Mouse (Mus musculus) ovary, postnatal 10 days (tissue): ENCODE data around the gene Rasgef1b.

Source experiments
- DNase-seq: peaks from one replicate; pipeline ENCODE4 v3.0.0; 2022; ENCODE audit warnings: low spot score

Gene Rasgef1b

DNA sequence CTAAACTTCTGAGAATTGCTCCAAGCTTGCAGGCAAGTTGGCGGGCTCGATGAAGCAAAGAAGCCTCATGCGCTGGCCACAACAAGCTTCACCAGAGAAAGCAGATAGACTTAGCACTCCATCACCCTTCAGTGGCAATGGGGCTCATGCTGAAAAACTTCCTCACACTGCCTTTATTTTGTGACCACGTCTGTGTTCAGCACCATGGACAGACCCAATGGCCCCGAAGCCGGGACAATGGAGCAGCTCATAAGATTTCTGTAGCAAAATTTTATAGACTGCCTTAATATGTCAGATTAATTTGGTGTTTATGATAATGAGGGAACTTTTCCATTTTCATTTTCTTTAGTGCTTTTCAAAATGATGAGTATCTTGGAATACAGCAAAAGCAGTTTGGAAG is 21.6 kb downstream of the Rasgef1b start:
- DNase-seq: no peak

GRCm38 (mm10) chr5:99701811-99702210 is 27.1 kb downstream of the Rasgef1b start:
- no peak for DNase-seq

DNA sequence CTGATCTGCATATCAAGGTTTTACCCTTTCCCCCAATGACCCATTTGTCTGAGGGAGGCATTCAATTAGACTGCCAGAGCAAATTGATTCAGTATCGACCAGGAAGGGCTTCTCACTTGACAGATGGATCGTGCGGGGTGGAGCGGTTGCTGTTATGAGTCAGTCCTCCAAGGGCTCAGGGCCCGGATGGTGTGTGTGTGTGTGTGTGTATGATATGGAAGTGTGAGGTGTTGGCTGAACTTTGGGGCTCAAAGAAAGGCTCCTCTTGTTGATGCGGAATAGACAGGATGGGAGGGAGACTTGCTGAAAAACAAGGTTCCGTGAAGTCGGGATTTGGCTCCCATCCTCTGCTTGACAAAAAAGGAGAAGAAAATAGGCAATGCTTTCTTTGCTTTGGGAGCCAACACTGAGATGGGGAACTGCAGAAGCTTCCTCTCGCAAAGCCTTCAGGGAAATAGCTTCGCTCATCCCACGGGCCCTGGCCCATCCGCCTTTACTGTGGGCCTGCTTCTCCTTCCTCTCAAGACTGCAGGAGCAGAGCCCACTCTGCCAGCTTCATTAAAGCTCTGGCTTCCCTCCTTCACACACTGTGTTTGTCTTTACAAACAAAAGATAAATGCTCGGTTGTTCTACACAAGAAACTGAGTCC is 34.0 kb downstream of the Rasgef1b start:
- DNase-seq: no peak

DNA sequence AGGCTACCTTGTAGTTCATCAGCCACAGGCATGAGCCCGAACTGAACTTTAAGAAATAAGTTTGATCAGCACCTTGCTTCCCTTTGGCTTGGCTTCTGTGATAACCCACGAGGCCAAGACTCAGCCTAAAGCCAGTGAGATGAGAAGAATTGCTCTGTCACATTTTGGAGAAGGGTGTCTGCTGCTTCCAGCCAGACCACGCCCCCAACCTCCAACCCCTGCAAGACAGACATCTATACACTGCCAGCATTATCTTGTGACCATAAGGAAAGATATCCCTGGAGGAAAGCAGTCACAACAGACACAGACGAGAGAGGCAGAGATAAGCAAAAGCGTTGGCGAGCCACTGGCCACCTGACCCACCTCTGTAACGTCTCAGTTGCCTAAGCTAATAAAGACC is 39.0 kb downstream of the Rasgef1b start:
- DNase-seq: no peak

DNA sequence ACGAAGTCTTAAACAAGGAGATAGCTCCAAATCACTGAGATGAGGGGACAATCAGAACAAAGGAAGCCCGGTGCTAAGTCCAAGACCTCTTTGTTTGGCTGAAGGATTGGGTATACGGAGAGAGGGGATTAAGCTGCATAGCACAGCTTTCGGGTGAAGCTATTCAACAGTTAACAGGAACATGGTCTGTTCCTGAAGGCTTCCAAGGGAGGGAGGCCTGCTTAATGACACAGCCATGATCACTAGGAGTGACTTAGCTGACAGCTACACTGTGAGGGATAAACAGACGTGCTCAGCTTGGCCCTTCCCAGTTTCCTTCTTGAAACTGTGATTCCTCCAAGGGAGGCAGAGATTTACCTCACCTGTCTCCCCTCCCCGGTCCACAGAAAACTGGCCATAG is 41.0 kb downstream of the Rasgef1b start:
- no peak for DNase-seq

GRCm38 (mm10) chr5:99684023-99684422 is 44.8 kb downstream of the Rasgef1b start:
- DNase-seq: no peak

DNA sequence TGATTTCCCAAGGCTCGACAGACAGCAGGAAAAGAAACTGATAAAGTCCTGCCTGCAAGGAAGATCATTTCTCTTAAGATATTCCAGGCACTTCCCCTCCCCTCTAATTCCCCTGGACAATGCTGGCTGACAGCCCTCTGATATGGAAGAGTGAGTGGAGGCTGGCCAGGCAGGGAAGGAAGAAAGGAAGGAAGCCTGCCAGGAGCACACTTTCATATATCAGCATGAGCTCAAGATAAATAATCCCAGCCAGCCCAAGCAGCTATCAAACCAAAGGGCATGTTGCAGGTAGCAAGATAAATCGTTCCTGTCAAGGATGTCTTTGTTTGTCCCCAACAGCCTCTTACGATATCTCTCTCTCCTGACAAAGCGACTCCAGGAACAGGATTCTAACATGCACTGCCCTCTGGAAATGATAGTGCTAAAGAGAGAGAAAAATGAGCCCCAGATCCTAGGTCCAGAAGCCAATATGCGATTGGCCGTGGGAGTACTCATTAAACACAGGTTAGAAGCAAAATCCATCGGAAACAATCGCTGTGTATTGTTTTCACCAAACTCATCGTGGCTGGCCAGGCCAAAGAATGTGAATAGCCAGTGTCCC is 58.8 kb downstream of the Rasgef1b start:
- DNase-seq: no peak

DNA sequence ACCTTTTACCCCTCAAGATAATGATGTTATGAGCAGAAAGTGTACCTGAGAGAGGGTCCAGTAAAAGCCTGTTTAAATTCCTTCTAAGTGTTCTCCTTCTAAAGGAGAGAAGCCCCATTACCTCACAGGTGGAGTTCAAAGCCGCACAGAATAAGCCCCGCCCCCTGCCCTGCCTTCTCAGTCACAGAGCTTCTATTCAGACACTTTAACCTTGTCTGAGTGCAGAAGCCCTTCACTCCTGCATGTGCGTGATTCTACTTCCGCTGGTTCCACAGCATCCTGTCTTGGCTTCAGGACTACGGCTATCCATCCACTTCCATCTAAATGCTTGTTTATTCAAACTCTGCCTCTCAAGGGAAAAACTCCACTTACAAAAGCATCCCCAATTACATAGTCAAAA is 72.8 kb downstream of the Rasgef1b start:
- no peak for DNase-seq

DNA sequence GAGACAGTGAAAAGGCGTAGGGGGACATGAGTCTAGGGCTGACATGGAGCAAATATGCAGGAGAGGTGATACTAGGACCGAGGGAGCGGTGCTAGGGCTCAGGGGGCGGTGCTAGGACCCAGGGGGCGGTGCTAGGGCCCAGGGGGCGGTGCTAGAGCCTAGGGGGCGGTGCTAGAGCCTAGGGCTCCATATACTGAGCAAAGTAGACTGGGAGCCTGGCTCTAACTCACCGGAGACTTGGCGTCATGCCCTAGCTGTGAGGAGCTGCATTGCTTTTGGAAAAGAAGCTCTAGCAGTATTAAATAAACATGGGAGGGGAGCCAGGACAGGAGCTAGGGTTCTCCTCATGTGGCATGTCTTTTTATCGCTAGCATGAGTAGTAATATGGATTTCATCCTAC is 75.9 kb downstream of the Rasgef1b start:
- no peak for DNase-seq

DNA sequence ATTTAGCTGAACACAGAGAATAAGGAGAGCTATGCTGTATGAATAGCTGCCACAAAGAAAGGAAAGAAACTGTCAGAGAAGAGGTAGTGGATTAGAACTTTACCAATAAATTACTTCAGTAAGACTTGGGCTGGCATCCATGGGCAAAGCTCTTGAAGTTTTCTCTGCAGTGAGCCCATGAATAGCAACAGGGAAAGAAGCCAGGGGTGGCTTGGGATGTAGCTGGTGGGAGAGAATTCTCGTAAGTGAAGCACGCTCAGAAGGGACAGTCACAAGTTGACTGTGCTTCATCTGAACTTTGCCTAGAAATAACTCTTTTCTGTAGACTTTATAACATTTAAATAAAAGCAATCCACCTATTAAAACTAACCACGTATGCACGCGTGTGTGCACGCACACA is 87.5 kb downstream of the Rasgef1b start:
- no peak for DNase-seq

- DNase-seq: no peak
Measured at GRCm38 (mm10) chr5:99636575-99636974, 92.3 kb downstream of the Rasgef1b start.

- no peak for DNase-seq
Measured at GRCm38 (mm10) chr5:99634010-99634541, 94.8 kb downstream of the Rasgef1b start.

GRCm38 (mm10) chr5:99633548-99633947 is 95.3 kb downstream of the Rasgef1b start:
- no peak for DNase-seq

DNA sequence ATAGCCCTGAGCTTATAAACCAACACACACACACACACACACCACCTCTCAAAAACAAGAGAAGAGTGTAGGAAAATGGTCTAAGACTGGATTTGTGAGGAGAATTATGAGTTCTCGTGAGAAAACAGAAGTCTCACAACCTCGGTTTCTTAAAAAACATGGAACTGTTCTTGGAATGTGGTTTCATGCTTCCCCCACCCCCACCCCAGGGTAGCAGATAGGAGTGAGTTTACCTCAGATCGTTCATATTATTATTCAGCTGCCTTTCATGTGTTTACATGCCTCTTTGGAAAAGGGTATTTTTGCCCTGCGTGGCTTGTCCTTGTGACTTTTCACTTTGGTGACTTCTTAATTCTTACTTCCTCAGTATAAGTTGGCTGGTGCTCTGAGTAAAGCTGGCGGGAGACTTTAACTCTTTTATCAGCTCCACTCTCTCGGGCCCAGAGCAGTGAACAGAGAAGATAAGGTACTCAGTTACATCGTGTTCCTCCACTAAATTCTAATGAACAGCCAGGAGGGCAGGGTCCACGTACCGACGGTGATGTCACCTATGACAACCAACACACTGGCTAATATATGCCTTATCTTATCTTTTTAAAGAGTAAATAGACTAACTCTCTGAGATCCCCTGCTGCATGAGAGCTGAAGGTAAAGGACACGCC is 96.1 kb downstream of the Rasgef1b start:
- DNase-seq: no peak

DNA sequence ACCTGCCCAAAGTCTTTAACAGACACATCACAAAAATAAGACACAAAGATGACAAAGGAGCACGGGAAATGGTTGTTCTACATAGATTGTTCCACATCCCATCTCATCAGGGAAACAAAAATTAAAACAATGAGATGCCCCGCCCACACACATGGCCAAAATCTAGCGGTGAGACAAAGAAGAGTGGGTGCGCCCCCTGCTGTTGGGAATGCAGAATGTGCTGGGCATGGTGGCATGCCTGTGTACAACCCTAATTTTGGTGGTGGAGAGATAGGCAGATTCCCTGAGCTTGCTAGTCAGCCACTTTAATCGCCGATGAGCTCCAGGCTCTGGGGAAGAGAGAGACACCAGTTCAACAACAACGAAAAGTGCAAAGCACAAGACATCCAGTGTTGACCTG is 98.8 kb downstream of the Rasgef1b start:
- no peak for DNase-seq

DNA sequence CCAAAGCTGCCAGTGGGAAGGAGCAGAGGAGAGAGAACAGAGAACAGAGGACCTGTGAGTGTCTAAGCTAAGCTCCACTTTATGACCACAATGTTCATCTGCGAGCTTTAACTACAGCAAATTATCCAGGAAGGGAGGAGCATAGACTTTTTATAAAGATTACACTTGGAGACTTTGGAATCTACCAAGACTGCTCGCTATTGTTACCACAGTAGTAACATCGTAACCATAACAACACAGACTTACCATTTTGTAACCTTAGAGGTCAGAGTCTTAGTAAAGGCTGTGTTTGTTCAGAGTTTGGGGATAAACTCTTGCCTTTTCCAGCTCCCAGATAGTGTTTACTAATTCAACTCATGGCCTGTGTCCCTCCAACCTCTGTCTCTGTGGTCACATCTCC is 103.3 kb downstream of the Rasgef1b start:
- DNase-seq: no peak

GRCm38 (mm10) chr5:99620771-99621170 is 108.1 kb downstream of the Rasgef1b start:
- DNase-seq: no peak

GRCm38 (mm10) chr5:99617271-99617800 is 111.5 kb downstream of the Rasgef1b start:
- no peak for DNase-seq

DNA sequence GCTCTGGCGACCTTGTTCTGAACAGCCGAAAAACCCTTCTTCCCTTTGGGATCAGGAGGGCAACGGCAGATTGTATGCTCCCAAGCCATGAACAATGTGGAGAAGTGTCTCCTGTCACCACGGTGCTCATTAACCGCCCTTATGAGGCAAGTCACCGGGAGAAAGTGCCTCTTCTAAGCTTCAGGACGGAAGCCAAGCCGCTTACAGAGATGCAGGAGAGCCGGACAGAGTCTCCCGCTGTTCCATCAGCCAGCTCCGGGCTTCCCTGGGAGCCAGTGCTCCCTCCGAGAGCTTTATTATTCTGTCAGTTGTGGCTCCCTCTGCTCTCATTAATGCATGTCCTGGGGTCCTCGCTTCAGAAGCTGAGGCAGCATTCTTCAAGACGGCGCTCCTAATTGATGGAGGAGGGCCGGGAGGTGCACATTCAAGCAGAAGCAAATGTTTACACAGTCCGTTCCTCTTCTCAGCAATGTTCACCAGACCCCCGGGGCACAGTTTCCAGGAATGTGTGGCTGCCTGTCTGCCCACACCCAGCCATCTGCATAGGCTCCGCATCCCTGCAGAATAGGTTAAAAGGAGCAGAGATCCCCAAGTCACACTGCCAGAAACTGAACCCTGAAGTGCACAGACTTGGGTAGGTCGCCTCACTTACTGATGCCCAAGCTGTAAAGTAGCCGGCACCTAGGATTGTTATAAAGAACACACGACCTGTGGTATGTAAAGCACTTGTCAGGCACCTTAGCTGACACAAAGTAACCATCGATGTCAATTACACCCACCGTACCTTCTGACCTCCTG is 115.3 kb downstream of the Rasgef1b start:
- DNase-seq: no peak

DNA sequence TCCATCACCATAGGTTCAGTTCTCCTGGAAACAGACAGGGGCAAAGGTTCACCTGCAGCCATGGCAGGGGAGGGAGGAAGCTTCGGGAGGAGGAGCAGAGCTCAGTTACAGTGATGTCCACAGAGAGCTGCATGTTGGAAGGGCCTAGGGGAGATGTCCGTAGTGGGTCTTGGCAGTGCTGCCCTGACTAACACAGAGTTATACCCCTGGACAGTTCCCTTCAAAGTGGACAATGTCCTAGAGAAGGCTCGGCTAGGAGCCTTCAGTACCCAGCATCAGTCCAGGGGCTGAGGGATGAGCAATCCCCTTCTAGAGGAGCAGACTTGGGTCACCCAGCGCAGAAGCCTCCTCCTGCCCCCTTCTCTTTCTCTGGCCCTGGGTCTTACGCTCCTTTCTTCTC is 121.3 kb downstream of the Rasgef1b start:
- DNase-seq: no peak

DNA sequence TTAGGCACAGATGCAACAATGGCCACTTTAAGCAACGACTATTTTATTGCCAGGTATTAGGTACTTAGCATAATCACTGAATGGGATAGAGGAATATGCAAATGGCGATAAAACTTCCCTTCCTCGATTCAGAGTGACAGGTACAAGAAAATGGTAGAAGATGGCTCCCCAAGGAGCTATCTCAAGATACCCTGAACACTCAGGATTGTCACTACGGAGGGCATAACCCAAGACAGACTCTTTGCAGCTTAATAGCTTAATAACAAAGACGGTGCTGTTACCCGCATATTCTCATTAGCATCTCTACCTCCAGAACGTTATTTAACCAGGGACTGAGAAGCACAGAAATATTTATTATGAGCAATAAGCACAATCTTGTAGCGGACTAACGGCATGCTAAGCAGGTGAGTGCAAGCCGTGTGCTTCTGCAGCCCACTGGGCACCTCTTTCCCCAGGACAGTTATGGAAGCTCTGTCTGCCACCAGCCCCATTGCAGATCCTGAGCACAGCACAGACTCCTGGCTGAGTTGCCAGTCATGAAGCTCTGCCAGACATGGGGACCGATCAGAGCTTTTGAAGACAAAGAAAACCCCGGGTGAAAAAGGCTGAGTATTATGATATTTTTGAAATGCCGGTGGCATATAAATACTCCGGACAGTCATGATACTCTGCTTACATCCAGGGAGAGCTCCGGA is 122.6 kb downstream of the Rasgef1b start:
- DNase-seq: no peak
